Mouse (Mus musculus) gonadal fat pad, adult 2 months (tissue): ENCODE data around the gene Myl3. TPM values are rescaled to one million over a fixed set of nuclear protein-coding genes. Genes with fewer than 3 reads are reported as not detected.
A peak's percentile ranks its signal among the peaks of the same experiment; 100 is the strongest.

ENCODE experiments used
- DNase-seq: peaks from one replicate; pipeline ENCODE4 v3.0.0-alpha.2; 2012; ENCODE audit warnings: low read depth
- polyA plus RNA-seq: library from polyadenylated mRNA; depleted of rRNA; stranded (reverse); fragments of >200 nt; gene quantifications from 2 replicates; pipeline ENCODE4 v1.2.3, GENCODE M21; 2012

Gene Myl3
- polyA plus RNA-seq, 1 experiment: 0.63 TPM

DNA sequence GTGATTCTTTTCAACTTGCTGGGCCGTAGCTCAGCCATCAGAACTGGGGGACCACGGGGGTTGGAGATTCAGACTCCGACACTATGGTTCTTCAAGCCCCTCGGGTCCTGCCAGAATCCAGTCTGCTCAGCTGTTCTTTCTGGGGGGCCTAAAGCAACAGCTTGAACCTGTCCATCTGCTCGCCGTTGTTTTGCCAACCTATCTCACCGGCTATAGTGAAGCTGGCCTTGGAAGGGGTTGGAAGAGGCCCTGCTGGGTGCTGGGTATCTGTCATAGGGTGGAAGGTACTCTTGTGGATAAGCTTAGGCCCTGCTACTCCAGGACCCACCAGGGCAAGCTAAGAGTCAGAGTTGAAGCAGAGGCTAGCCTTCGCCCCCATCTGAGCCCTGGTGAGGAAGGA lies 19.2 kb downstream of the Myl3 start:
- DNase-seq: no peak

DNA sequence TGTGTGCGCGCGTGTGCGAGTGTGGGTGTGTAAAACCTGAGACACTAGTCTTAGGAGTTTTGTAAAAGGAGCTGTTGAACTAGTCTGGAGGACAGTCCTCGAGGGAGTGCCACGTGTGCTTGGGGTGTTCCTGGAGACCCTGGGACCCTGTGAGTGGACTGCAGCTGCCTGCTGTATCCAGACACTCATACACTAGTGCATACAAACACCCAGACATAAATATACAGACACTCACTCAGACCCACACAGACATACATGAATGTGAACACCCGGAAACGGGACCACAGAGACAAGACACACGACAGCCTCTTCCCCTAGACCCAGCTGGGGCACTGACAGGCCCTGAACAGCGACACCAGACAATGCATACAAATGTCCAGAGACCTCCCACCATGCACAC lies 21.1 kb downstream of the Myl3 start:
- no peak for DNase-seq

DNA sequence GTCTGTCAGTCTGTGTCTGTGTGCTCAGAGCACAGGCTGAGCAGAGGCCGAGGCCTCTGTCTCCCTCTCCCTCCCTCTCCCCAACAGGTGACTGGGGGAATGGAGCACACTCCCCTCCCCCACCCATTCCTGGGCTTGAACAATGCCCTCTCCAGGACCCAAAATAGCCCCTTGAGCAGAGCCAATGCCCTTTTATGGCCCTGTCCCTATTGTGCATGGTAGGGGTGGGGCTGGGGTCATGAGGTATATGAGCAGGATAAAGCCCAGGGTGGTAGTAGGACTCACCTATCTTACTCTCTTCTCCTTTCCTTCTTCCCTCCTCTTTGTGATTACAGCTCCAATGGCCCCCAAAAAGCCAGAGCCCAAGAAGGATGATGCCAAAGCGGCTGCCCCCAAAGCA lies 21.7 kb downstream of the Myl3 start:
- no peak for DNase-seq

DNA sequence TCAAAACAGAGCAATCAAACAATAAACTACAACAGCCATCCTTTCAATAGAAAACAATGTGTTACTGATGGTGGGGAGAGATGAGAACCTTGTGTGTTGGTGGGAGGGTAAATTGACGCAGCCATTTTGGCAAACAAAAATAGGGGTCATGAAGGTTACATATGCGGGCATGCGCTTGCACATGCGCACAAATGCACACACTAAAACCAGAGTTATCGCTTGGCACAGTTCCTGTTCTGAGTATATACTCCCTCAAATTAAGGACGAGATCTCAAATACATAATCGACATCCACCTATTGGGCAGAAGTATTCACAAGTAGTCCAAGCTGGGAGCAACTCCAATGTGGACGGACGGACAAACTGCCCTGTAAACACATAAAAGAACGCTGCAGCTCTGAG lies 30.7 kb downstream of the Myl3 start:
- no peak for DNase-seq

DNA sequence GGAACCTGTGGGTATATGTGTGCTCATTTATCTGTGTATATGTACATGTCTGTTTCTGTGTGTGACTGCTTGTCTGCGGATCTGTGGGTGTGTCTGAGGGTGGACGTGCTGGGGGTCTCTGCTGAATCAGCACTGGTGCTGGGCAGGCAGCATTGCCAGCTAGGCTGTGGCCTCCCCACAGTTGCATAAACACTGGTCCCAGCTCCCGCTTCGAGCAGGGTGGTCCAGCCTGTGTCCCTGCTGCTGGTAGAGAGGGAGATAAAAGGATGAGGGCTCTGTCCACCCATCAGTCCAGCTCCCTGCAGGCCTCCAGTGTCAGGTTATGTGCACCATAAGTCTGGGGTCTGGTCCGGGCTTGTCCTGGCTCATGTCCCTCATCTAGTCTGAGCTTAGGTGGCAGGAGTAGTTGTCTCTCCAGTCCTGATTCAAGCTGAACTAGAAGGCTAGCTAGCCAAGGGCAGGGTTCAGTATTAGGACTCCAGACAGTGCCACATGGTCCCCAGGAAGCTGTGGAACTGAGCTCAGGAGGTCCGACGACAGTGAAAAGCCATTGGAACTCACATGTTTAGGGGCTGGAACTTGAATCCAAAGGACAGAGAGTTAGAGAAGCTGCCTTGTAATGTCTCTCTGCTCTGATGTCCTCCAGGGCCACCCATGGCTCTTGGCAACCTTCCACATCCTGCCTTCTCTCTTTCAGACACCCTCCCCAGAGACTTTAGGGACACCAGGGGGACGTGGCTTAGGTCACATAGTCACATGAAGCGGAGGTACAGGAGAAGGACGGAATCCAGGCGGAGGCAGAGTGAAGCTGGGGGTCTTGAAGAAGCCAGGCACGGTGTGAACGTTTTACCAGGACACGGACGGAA lies 33.0 kb downstream of the Myl3 start:
- no peak for DNase-seq

DNA sequence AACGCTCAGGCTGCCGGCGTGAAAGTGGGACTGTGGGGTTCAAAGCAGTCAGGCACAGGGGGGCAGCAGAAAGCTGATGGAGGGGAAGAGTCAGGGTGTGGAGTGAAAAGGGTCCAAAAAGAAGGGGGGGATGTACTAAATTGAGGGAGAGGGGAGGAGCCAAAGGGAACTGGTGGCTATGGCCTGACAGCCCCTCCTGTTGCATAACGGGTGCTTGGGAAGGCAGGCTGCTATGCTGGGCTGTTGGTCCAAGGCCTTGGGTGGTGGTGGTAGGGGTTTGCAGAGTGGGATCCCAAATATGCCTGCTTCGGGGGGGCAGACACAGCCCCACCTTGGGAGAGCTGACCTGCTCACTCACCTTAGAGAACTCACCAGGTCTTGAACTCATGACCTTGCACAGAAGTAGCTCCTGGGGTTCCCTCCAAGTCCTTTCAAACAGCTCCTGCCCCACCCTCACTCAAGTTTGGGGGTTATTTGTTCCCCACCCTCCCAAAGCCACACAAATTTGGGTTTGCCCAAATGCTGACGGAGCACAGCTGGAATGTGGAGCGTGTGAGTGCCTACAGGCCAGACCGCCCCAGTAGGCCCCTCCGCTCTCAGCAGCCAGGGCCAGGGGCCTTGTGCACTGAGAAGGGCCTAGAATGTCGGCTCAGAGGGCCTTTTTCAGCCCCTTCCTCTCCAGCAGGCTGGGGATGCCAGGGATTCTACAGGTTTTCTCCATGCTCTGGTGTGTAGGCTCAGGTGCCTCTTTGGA lies 33.8 kb downstream of the Myl3 start:
- DNase-seq: no peak

DNA sequence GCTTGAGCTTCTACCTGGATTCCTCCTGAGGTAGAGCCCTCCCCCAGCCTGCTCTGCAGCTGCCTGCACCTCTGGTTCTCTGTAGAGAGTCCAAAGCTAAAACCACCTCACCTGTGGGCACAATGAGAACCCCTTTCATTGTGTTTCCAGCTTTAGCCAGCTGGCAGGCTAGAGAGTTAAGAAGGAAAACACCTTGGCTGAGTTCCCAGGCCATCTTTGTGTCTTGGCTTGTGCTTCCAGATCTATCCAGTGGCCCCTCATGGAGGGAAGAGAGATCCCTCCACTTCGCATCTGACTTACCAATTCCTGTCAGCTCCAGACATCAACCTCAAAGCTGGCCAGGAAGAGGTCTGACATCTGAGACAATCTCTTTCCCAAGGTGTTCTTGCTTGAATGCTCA lies 36.4 kb downstream of the Myl3 start:
- DNase-seq: no peak

DNA sequence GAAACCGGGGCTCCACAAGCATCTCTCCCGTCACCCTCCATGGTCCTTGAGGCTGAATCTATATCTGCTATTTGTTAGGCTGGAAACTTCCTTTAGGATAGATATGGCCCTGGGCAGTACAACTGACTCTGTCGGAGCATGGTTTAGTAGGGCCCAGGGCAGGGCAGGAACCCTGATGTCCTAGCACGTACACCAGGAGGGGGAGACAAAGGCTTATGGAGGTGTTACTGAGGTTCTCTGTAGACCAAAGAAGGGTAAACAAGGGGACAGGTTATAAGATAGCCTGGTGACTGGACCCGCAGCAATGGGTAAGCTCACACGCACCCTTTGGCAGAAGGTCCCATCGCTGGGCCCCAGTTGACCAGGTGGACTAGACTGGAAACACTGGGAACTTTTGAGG lies 36.9 kb downstream of the Myl3 start:
- DNase-seq: no peak

DNA sequence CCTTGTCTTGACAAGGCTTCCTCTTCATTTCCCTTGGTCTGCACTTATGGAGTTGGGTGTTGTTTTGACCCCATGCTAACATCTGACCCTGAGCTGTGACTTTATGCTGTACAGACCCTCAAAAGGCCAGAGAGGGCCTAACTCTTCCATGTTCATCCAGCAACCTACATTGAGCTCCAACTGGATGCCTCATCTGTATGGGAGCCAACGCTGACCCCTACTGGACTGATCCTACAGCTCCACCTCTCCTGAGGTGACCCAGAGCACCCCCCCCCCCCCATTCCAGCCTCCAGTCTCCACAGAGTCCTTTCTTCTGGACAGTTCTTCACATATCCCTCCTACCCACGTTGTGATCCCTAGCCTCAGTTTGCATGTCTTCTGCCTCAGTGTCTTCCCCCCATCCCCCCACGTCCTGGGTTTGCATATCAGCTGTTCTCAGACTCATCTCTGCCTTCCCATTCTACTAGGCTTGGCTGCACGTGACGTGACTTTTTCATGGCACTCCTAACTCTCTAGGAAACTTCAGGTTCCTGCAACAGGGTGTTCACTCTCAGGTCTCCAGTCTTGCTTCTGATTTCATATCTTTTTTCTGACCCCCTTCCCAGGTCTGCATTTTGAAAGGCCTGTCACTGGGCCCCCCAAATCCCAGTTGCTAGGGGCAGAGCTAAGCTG lies 37.7 kb downstream of the Myl3 start:
- no peak for DNase-seq

DNA sequence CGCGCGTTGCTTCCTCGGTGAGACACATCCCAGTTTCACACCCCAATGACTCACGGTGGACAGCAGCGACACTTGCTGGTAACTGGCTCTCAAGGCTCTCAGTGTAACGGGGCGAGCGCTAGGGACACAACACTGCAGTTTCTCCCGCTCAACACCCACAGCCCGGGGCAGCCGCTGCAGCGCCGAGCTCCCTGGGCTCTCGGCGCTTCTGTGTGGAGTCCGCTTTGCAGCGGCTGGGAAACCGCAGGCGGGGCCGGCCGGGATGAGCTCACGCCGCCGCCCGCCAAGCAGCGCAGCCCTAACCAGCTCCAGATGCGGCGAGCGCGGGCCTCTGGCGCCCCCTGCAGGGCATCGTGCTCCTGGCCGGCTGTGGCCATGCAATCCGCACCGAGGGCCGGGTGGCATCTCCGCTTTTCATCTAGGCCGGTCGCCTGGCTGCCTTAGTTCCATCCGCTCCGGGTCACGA lies 39.6 kb downstream of the Myl3 start:
- peak; percentile 23 for DNase-seq

DNA sequence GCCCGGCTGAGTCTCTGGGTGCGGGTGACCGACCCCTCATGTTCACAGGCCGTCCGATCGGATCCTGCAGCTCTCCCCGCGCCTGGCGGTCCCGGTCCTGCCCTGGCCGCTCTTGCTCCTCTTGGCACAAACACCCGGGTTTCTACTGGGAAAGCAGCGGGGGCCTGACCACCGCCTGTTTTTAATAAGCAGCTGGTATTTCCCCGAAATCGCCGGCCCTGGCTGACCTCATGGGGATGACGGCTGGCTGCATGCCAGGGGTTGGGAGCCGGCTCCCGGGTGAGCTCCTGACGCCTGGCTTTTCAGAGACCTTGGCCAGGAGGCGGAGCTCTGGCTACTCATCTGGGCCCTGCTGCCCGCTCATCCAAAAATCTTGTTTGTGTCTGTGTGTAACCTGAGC lies 40.1 kb downstream of the Myl3 start:
- no peak for DNase-seq

DNA sequence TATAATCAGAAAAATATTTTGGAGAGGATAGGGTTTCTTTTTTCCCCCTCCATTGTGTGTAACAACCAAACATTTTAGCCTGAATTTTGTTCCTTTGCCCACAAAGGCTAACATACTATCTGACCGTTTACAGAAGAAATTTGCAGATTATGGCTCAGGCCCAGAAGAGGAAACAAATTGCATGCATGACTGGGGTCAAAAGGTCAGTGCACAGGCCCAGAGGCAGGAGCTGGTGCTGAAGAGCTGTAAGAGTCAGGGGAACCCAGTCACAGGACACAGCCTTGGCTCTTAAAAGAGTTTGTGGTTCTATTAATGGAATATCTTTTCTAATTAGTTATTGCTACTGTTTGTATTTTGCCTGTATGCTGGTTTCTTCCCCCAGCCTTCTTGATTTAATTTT lies 42.0 kb downstream of the Myl3 start:
- no peak for DNase-seq

DNA sequence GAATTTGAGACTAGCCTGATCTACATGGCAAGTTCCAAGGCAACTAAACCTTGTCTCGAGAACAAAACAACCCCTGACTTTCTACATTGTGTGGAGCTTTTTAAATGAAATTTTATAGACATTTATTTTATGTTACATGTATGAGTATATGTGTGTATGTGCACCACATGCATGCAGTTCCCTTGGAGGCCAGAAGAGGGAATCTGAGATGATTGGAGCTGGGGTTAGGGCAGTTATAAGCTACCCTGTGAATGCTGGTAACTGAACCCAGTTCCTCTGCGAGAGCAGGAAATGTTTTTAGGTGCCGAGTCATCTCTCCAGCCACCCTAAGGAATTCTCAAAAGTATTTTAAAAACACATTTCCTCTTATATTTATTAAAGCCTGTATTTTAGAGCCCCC lies 46.5 kb downstream of the Myl3 start:
- DNase-seq: no peak

DNA sequence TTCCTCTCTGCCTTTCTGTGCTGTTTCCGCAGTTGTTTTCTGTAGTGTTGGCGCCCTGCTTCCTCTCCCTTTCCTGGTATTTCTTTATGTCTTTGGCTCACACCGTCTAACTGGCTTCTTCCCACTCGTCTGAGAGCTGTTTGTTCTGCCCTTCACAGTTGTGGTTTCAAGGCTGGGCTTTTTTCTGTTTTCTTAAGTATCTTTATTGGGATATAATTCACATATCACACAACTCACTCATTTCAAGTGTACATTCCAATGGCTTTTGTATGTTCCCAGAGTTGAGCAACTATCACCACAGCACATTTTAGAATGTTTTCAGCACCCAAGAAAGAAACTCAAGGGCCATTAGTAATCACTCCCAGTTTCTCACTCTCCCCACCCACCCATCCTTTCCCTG lies 48.8 kb downstream of the Myl3 start:
- no peak for DNase-seq

DNA sequence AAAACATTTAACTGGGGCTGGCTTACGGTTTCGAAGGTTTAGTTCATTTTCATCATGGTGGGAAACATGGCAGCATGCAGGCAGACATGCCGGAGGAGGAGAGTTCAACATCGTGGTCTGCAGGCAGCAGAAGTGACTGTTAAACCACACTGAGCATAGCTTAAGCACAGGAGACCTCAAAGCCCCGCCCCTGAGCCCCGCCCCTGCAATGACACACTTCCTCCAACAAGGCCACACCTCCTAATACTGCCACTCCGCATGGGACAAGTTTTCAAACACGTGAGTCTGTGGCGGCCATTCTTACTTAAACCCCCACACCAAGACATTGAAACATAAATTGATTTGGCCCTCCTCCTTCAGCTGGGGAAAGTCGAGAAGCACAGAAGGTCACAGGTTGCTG lies 55.4 kb downstream of the Myl3 start:
- DNase-seq: no peak

DNA sequence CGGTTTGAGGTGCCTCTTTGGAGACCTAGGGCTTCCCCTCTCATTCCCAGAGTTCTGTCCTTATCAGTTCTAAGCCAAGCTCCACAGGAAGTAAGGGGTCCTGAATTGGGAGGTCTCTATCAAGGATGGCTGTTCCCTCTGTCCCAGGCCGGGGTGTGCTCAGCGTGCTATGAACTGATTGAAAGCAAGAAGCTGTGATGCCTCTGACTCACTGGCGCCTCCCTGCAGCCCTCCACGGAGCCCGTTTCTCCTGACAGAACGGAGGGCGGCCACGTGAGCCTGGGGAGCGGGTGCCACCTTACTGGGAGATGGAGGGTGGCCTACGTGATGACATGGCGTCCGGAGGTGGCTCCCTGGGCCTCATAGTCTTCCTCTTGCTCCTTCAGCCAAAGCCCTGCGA lies 56.2 kb downstream of the Myl3 start, which contains the start of gene Prss42:
Prss42 (plus strand) TSS at position 301 of the 400 bp plus-strand sequence.
- DNase-seq: no peak

DNA sequence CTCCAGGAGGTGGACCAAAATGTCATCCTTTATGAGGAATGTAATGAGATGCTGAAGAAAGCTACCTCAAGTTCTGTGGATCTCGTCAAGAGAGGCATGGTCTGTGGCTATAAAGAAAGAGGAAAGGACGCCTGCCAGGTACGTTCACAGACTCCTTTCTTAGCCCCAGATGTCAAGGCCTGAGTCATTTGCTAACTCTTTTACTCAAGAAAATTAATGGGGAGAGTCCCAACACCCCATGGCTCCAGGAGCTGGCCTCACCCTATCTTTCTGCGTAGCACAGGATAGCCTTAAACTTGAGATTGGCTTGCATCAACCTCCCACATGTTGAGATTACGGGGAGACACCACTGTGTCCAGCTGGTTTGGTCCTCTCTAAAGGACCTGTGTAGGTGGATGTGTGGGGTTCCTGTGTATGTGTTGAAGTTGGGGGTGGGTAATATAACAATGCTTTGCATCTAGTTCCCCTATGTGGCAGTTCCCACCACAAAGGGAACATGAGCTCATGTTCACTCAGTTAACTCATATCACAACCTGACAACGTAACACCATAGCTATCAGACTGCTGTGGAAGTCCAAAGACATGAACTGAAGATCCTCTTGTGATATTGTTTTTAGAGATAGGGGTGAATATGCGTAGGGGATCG lies 59.3 kb downstream of the Myl3 start:
- no peak for DNase-seq

DNA sequence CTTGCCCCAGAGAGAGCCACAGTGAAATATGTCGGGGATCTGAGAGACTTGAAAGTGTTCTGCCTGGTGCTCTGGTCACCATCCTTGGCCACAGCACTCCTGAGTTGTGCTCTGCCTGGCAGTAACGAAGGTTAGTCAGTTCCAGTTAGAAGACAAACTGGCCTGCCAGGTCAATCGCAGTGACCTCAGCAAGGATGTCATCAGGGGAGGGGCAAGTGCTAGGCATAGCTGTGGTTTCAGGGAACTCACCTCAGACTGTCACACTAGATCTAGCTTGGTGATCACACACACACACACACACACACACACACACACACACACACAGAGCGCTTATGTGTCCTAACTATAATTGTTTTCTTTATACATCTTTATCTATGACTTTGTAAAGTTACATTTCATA lies 61.6 kb downstream of the Myl3 start:
- DNase-seq: no peak

DNA sequence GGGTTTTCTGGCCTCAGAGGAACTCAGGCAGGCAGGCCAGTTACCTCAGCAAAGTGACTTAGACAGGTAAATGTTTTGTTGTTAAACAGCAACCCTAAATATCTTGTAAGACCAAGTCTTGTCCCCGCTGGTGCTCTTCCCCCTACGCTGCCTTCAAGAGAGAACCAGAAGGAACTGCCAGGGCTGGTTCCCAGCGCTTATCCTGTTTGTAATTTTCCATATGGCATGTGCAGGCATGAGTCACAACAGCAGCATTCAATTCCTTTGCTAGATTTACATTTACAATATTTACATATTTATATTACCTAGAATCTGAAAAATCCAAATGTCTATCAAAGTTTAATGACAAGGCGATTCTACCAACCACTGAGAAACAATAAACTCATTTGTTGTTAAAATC lies 68.4 kb downstream of the Myl3 start:
- DNase-seq: no peak

DNA sequence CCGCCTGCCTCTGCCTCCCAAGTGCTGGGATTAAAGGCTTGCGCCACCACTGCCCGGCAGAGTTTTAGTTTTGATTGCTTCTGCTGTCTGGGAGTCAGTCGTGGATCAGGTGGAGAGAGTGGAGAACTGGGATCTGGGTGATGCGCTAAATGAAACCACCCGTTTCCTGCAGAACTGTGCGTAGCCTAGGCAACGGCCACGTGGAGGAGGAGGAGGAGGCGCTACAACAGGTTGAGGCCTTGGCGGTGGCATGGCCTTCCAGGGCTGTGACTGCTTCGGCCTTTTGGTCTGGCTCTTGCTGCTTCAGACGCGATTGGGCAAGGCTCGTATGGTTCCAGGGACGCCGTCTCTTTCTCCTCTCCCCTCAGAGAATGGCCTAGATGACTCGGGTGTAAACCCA lies 72.1 kb downstream of the Myl3 start, which contains the start of gene Prss44:
Prss44 (plus strand) TSS at position 206 of the 400 bp plus-strand sequence.
- no peak for DNase-seq
